Mouse (Mus musculus) subcutaneous adipose tissue, adult 2 months (tissue): Measurements from ENCODE around the gene Lta. TPM values are rescaled to one million over a fixed set of nuclear protein-coding genes. Genes with fewer than 3 reads are reported as not detected.

Experiments used
- polyA plus RNA-seq: library from polyadenylated mRNA; depleted of rRNA; stranded (reverse); fragments of >200 nt; gene quantifications from 2 replicates; pipeline ENCODE4 v1.2.3, GENCODE M21; 2012; ENCODE audit warnings: low replicate concordance; rRNA removed

Gene Lta
- polyA plus RNA-seq: 0.16 and 0.69 TPM in 2 replicates

GRCm38 (mm10) chr17:35204494-35205379, at the start of gene Lta:
Gene Lta, minus strand, starts transcription at chr17:35205351.

GRCm38 (mm10) chr17:35241305-35242014, 36.3 kb upstream of the Lta start, which contains the start of gene Ddx39b:
Gene Ddx39b, plus strand, starts transcription at chr17:35241746.

GRCm38 (mm10) chr17:35235614-35236389, 30.7 kb upstream of the Lta start, which contains the start of gene Nfkbil1:
Gene Nfkbil1, minus strand, starts transcription at chr17:35235792.

GRCm38 (mm10) chr17:35233114-35233980, 28.2 kb upstream of the Lta start, which contains the start of gene Atp6v1g2:
Gene Atp6v1g2, plus strand, starts transcription at chr17:35233660.

GRCm38 (mm10) chr17:35220156-35220952, 15.2 kb upstream of the Lta start, which contains the start of gene Gm16181:
Gene Gm16181, plus strand, starts transcription at chr17:35220834.

GRCm38 (mm10) chr17:35201787-35202186, 3.4 kb downstream of the Lta start, which contains the start of gene Tnf:
Gene Tnf, minus strand, starts transcription at chr17:35202007.

GRCm38 (mm10) chr17:35193881-35194843, 11.0 kb downstream of the Lta start, which contains the start of gene Ltb:
Gene Ltb, plus strand, starts transcription at chr17:35194439.

GRCm38 (mm10) chr17:35187959-35188610, 17.1 kb downstream of the Lta start, which contains the start of gene Lst1:
Gene Lst1, minus strand, starts transcription at chr17:35188439.

GRCm38 (mm10) chr17:35175968-35176367, 29.2 kb downstream of the Lta start, which contains the start of gene Aif1:
Gene Aif1, minus strand, starts transcription at chr17:35176068.

GRCm38 (mm10) chr17:35164568-35165450, 40.3 kb downstream of the Lta start, which contains the start of gene Prrc2a:
Gene Prrc2a, minus strand, starts transcription at chr17:35164897.

Other genes with a start within 250 kb of the Lta start
- gene Hspa1b, start 246.1 kb downstream of the Lta start, polyA plus RNA-seq: 15.3 and 47.3 TPM in 2 replicates
- gene Gm20481, start 235.4 kb downstream of the Lta start, polyA plus RNA-seq: not detected in 2 replicates
- gene Hspa1a, start 233.2 kb downstream of the Lta start, polyA plus RNA-seq: 8.7 and 27.0 TPM in 2 replicates
- gene Hspa1l, start 232.6 kb downstream of the Lta start, polyA plus RNA-seq: 0.46 and 0.59 TPM in 2 replicates
- 69.2 and 79.0 TPM in 2 replicates for gene Lsm2, start 223.5 kb downstream of the Lta start, polyA plus RNA-seq
- 61.9 and 207 TPM in 2 replicates for gene Vars, start 204.4 kb downstream of the Lta start, polyA plus RNA-seq
- gene Vwa7, start 188.8 kb downstream of the Lta start, polyA plus RNA-seq: 0.39 and 0.62 TPM in 2 replicates
- gene Sapcd1, start 177.3 kb downstream of the Lta start, polyA plus RNA-seq: 0.54 and 1.7 TPM in 2 replicates
- gene Msh5, start 158.6 kb downstream of the Lta start, polyA plus RNA-seq: 1.8 TPM in 2 replicates
- gene Clic1, start 155.4 kb downstream of the Lta start, polyA plus RNA-seq: 87.4 and 180 TPM in 2 replicates
- 59.2 and 121 TPM in 2 replicates for gene Ddah2, start 146.3 kb downstream of the Lta start, polyA plus RNA-seq
- 0.17 TPM in 1 of 2 replicates, not detected in the other for gene Ly6g6c, start 140.0 kb downstream of the Lta start, polyA plus RNA-seq
- 0.09 and 0.21 TPM in 2 replicates for gene Mpig6b, start 139.2 kb downstream of the Lta start, polyA plus RNA-seq
- gene Ly6g6e, start 128.4 kb downstream of the Lta start, polyA plus RNA-seq: 0.24 and 4.5 TPM in 2 replicates
- 2.3 and 5.4 TPM in 2 replicates for gene Ly6g6d, start 127.3 kb downstream of the Lta start, polyA plus RNA-seq
- not detected in 2 replicates for gene Ly6g6f, start 119.7 kb downstream of the Lta start, polyA plus RNA-seq
- gene Abhd16a, start 116.1 kb downstream of the Lta start, polyA plus RNA-seq: 206 and 214 TPM in 2 replicates
- gene Ly6g5c, start 97.1 kb downstream of the Lta start, polyA plus RNA-seq: 3.1 TPM in 1 of 2 replicates, not detected in the other
- 1.9 and 3.2 TPM in 2 replicates for gene Ly6g5b, start 89.9 kb downstream of the Lta start, polyA plus RNA-seq
- 12.3 and 16.6 TPM in 2 replicates for gene Gpank1, start 83.9 kb downstream of the Lta start, polyA plus RNA-seq
- 304 and 310 TPM in 2 replicates for gene Csnk2b, start 83.3 kb downstream of the Lta start, polyA plus RNA-seq
- gene D17H6S53E, start 79.0 kb downstream of the Lta start, polyA plus RNA-seq: 6.4 and 11.3 TPM in 2 replicates
- gene Apom, start 73.3 kb downstream of the Lta start, polyA plus RNA-seq: 0.17 TPM in 1 of 2 replicates, not detected in the other
- 178 and 246 TPM in 2 replicates for gene Bag6, start 70.2 kb downstream of the Lta start, polyA plus RNA-seq
- gene Prrc2a, start 40.5 kb downstream of the Lta start, polyA plus RNA-seq: 249 and 404 TPM in 2 replicates
- gene Aif1, start 29.3 kb downstream of the Lta start, polyA plus RNA-seq: 1.9 and 5.2 TPM in 2 replicates
- 23.5 and 60.6 TPM in 2 replicates for gene Lst1, start 16.9 kb downstream of the Lta start, polyA plus RNA-seq
- gene Ltb, start 10.9 kb downstream of the Lta start, polyA plus RNA-seq: 4.2 and 11.0 TPM in 2 replicates
- gene Tnf, start 3.3 kb downstream of the Lta start, polyA plus RNA-seq: 2.2 and 3.1 TPM in 2 replicates
- 0.64 and 4.9 TPM in 2 replicates for gene Gm16181, start 15.5 kb upstream of the Lta start, polyA plus RNA-seq
- gene Atp6v1g2, start 28.3 kb upstream of the Lta start, polyA plus RNA-seq: 7.5 and 9.8 TPM in 2 replicates
- 14.3 and 18.2 TPM in 2 replicates for gene Nfkbil1, start 30.4 kb upstream of the Lta start, polyA plus RNA-seq
- 285 and 496 TPM in 2 replicates for gene Ddx39b, start 36.4 kb upstream of the Lta start, polyA plus RNA-seq
- 1,137 and 2,644 TPM in 2 replicates for gene H2-D1, start 57.4 kb upstream of the Lta start, polyA plus RNA-seq
- not detected in 2 replicates for gene H2-Q1, start 115.1 kb upstream of the Lta start, polyA plus RNA-seq
- gene H2-Q2, start 136.9 kb upstream of the Lta start, polyA plus RNA-seq: 2.4 TPM in 1 of 2 replicates, not detected in the other
- 120 and 169 TPM in 2 replicates for gene H2-Q4, start 174.3 kb upstream of the Lta start, polyA plus RNA-seq
- 60.7 and 141 TPM in 2 replicates for gene H2-Q6, start 219.5 kb upstream of the Lta start, polyA plus RNA-seq
- gene H2-Q7, start 233.8 kb upstream of the Lta start, polyA plus RNA-seq: 158 and 289 TPM in 2 replicates